Mouse (Mus musculus) 416B (cell line): ENCODE measurements at regions not wholly inside any gene's neighbourhood (a gene's known extent, or its start where the extent isn't known, plus 50 kb on each side); places are given as distances from the start of the nearest gene placed in this dataset.
A peak's percentile ranks its signal among the peaks of the same experiment; 100 is the strongest.
"Not testable (repeated sequence)": the region's sequence is repeated elsewhere in the genome, so short reads cannot be mapped to it uniquely, and the experiment has no call there.

Experiments used
- DNase-seq: peaks from one replicate; pipeline ENCODE4 v3.0.0; 2011; ENCODE audit warnings: low read depth

DNA sequence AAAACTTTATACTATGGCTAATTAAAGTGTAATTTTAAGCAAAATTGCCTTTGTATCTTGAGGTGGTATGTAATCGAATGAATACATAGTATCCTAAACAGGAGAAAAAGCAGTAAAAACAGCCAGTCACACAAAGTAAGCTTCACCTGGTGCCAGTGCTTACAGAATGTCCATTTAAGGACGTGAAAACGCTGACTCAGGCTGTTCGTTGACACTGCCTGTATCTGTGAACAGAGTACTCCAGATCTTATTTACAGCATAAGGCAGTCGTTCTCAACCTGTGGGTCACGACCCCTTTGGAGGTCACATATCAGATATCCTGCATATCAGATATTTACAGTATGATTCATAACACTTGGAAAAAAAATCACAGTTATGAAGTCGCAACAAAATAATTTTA, 194.8 kb downstream of the Wdr20rt start:
- DNase-seq, result no peak

GRCm38 (mm10) chr12:65424506-65424905, 199.2 kb downstream of the Wdr20rt start:
- no peak for DNase-seq

- DNase-seq, result no peak
Observed at GRCm38 (mm10) chr12:65425440-65425839, 200.1 kb downstream of the Wdr20rt start.

DNA sequence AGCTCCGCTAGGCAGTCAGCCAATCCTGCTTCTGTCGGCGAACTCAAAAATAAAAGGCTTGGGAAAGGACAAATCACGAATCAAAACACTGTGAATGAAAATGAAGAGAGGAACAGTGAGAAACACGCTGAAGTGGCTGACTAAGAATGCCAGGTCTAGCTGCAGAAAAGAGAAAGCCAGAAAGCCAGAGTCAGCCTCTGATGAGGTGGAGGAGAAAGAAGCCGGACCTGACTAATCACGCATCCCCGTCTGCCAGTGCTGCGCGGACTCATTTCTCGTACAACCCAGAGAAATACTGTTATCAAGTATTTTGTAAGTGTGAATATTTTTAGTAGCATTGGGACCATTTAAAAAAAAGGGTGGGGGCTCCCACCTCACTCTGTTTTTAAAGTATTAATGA, 201.6 kb downstream of the Wdr20rt start:
- no peak for DNase-seq

- DNase-seq, result no peak
Observed at GRCm38 (mm10) chr12:65428214-65428981, 203.1 kb downstream of the Wdr20rt start.

DNA sequence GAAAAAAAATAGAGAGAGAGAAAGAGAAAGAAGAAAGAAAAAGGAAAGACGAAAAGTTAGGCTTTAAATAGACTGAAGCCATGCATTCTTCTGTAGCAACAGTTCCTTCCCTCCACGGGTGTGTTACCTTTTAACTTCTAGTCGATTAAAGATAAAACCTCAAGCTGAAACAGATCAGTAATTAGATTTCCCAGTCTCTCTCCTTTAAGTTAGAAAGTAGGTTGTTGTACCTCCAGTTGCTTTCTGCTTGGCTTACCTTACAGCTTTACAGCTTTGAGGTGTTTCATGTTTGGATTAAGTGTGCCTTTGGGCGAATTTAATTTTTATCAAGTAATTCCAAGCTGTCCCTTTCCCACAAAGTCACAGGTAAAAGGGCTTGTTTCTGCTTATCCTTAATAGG, 225.5 kb downstream of the Wdr20rt start:
- DNase-seq, result no peak

GRCm38 (mm10) chr12:65455683-65456082, 230.4 kb downstream of the Wdr20rt start:
- no peak for DNase-seq

DNA sequence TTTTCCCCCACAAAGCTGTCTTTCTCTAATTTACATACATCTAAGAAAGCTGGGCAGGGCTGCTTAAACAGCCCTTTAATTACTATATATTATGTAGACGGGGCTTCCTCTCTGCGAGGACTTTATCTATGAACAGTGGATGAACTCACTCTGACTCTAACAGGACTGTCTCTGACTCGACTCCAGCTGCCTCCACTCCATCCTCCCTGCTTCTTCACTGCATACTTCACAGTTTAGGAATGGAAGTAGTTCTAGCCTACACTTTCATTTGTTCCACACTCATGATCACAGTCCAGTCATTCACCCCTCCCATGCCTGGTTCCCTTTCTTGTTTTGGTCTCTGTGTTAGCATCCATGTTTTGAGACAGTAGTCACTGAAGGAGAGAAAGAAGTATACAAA, 231.6 kb downstream of the Wdr20rt start:
- no peak for DNase-seq

DNA sequence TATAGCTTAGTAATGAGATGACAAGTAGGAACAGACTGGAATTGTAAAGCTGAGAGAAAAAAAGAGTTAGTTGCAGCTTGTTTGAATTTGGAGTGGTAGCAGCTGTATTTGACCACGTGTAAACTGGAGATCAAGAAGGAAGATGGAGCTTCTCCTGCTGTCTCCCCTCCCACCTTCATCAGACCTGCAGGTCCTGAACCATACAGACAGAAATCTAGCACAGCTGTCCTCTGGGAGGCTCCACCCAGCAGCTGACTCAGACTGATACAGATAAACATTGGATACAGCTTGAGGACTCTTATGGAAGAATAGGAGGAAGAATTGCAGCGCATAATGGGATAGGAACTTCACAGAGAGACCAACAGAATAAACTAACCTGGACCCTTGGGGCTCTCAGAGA, 238.9 kb downstream of the Wdr20rt start:
- no peak for DNase-seq

- DNase-seq, result not testable (repeated sequence)
Observed at GRCm38 (mm10) chr12:65478674-65479073, 253.4 kb downstream of the Wdr20rt start.

GRCm38 (mm10) chr12:65480829-65481228, 255.5 kb downstream of the Wdr20rt start:
- no peak for DNase-seq

GRCm38 (mm10) chr12:65491092-65491491, 265.8 kb downstream of the Wdr20rt start:
- DNase-seq, result no peak

DNA sequence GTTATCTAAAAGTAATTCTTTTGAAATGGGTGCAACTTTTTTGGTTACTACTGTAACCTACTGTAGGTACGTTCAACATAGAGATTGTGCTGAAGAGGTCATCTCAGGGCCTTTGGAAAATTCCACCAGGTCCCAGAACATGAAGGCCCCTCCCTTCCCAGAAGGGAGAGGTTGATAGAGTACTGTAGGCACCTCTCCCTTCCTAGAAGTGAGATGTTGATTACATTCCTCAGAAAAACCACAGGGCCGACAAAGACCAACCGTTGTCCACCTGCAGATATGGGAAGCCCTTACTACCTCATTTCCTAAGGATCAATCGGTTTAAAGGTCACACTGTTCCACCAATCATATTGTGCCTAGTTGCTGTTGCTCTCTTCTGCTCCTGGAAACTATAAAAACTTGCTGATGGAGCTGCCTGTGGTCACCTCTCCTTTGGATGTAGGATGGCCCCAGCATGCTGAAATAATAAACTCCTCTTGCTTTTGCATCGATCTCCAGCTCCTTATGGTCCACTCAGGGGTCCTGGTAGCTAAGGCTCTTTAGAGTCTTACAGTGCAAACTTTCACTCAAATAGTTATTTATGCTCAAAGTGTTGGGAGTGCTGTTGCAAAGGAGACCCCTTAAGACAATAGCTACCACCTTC, 269.2 kb downstream of the Wdr20rt start:
- no peak for DNase-seq

DNA sequence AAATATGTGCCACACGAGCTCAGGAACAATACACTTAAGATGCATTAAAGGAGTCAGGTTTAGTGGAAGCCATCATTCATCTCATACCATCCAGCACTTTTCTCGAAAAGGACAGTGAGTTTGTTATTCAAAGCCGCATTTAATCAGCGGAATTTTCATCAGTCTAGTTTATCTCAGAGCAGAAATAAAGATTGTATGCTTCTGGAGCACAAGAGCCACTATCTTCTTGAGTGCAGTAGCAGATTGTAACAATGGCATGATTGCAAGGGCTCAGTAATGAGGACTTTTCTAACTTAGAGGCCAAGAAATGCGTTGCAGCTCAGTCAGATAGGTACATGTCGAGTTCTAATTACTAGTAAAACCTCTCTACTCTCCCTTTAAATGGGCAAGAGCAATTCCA, 271.3 kb downstream of the Wdr20rt start:
- no peak for DNase-seq

DNA sequence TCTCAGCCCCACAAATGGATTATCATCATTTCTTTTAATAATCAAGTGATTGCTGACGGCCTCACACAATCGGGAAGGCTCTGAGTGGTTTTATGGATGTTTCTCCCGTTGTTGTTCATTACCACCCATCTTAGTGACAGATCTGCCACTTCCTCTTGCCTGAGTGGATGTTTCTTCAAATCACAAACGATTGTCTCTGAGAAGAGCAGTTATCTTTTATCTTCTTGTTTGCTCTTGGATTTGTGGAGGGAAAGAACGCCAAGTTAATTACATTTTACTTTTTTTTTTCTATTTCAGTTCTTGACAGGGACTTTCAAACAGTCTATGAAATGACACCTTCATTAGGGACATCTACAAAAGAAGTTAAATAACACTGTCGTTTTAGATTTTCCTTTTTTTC, 272.3 kb downstream of the Wdr20rt start:
- DNase-seq, result no peak

DNA sequence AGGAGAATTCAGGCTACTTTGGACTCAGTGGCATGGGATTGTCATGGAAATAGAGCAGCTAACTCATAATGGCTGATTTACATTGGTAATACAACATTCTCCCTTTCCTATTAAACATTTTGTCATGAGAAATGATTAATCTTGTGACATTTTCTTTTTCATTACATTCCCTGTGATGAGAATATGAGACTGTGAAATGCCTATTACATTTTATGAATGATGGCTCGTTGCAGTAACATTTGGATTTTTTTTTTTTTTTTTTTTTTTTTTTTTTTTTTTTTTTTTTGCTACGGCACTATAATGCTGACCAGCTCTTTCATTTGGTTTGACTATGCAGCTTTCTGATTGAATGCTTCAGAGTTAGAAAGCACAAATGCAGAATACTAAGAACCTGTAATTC, 276.1 kb downstream of the Wdr20rt start:
- no peak for DNase-seq

DNA sequence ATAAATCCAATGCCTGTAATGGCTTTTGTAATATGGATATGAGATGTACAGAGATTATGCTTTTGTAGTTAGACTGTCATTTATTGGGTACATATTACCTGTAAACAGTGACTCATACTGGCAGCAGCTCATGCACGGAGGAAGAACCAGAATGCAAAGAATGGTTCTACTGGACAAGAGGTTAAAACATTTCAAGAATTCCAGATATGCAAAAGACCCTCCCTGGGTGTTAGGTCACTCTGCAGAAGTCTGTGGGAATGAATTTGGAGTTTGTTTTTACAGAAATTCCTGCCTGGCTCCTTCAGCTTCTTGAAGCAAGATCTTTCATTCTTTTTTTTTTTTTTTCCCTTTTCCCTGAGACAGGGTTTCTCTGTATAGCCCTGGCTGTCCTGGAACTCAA, 276.7 kb downstream of the Wdr20rt start:
- DNase-seq, result no peak

DNA sequence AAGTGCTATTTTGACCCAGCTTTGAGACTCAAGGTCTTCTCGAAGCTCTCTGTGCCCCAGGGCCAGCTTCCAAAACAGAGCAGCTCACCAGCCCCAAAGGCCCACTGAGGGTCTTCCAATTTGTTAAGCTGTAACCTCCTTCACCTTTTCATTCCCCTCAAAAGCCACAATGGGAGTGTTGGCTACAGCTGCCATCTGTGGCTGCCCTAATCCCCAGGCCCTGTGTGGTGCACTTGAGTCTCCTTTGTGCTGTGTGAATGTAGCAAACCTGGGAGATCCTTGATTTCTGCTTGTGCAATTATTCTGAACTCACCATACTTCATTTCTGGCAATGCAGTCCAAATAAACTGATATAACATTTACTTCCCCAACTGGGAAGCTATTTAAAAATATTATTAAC, 287.8 kb downstream of the Wdr20rt start:
- DNase-seq, result no peak

- DNase-seq, result no peak
Observed at GRCm38 (mm10) chr12:65534142-65534690, 308.9 kb downstream of the Wdr20rt start.

DNA sequence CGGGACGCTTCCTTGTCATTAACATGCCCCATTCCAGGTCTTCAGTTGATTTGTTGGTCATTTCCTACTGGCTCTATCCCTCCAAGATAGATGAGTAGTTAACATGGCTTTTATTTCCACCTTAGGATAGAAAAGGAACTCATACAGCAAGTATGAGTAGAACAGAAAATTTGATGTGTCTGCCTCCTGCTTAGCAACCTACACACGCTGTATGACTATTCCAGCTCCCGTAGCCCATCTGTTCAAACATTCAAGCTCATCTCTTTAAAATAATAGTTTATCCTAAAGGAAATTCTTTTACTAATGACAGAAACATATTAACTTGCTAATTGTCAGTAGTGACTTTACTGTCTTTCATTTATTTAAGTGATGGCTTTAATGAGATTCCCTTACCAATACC, 323.0 kb downstream of the Wdr20rt start:
- no peak for DNase-seq

- no peak for DNase-seq
Observed at GRCm38 (mm10) chr12:65552230-65552629, 326.9 kb downstream of the Wdr20rt start.

GRCm38 (mm10) chr12:65559036-65559435, 333.7 kb downstream of the Wdr20rt start:
- DNase-seq, result no peak

- peak; percentile 4 for DNase-seq
Observed at GRCm38 (mm10) chr12:65559809-65560208, 334.5 kb downstream of the Wdr20rt start.

GRCm38 (mm10) chr12:65571633-65572032, 346.3 kb downstream of the Wdr20rt start:
- no peak for DNase-seq
